In the genomic region with DNA sequence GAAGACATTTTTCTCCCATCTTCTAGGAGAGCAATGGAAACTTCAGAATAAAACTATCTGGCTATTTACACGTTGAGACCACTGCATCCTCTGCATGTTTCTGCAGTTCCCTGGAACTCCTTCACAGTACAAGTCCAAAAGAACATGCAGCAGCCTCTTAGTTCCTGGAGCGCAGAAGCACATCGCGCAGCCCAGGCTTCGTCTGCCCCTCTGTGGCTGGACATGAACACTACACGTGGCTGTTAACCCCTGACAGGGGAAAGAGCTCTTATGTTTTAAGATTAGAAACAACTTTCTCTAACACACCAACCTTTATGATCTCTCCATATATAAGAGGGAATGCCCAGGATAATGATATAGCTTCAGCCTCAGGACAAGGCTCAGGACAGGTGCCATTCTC, we compare ENCODE assay signal across 8 mouse cellular contexts.
A peak's percentile ranks its signal among the peaks of the same experiment; 100 is the strongest.
DNase-seq lines count a peak whose midpoint lies in the region; ATAC-seq and TF ChIP-seq lines count a peak whose summit lies in the region.

No protein-coding gene starts in this region.

- H3K9me3 ChIP-seq in embryonic facial prominence, embryonic 10.5 days: no peaks in the 10 kb centered on the region
- no peaks in the 10 kb centered on the region for H3K9me3 ChIP-seq in midbrain, postnatal 0 days (ENCODE audit: low read length)

- no peak overlapping the region for H3K27ac ChIP-seq in embryonic facial prominence, embryonic 10.5 days (replicated peaks)
- H3K27ac ChIP-seq in midbrain, postnatal 0 days (ENCODE audit: low read depth, low read length): no peak overlapping the region

- H3K4me1 ChIP-seq in embryonic facial prominence, embryonic 10.5 days: no peaks in the 10 kb centered on the region
- no peaks in the 10 kb centered on the region for H3K4me1 ChIP-seq in midbrain, postnatal 0 days (ENCODE audit: insufficient read depth, low read length)

- H3K4me2 ChIP-seq in midbrain, postnatal 0 days (ENCODE audit: low read depth, low read length, poor library complexity, severe bottlenecking): no peak overlapping the region

- H3K9ac ChIP-seq in midbrain, postnatal 0 days (replicated peaks; ENCODE audit: low read length, poor library complexity, severe bottlenecking): no peak overlapping the region

- no peak overlapping the region for H3K4me3 ChIP-seq in embryonic facial prominence, embryonic 10.5 days
- H3K4me3 ChIP-seq in midbrain, postnatal 0 days (ENCODE audit: low read depth, low read length): no peak overlapping the region

- no peaks in the 10 kb centered on the region for H3K36me3 ChIP-seq in embryonic facial prominence, embryonic 10.5 days (replicated peaks)
- no peaks in the 10 kb centered on the region for H3K36me3 ChIP-seq in midbrain, postnatal 0 days (ENCODE audit: insufficient read depth, low read length)

- ATAC-seq in midbrain, postnatal 0 days (ENCODE audit: low FRiP score): peak; percentile 83

- peak; percentile 90 for TF ChIP-seq CTCF in midbrain, postnatal 0 days (IDR thresholded peaks at IDR 0.05)

- intact Hi-C loops in heart, postnatal 14 days (cut with DNase I): loop anchor here (1.0 kb wide), 1 partner anchor 410 kb away; no protein-coding TSS in a partner anchor

- H3K27me3 ChIP-seq in embryonic facial prominence, embryonic 10.5 days (replicated peaks; ENCODE audit: low read depth, poor library complexity, severe bottlenecking): no peaks in the 10 kb centered on the region
- H3K27me3 ChIP-seq in midbrain, postnatal 0 days (ENCODE audit: insufficient read depth, low read length): no peaks in the 10 kb centered on the region

- 28% methylated on average over 6 of the region's 6 CpGs for WGBS in embryonic facial prominence, embryonic 10.5 days
- WGBS in midbrain, postnatal 0 days: 28% methylated on average over 6 of the region's 6 CpGs

- DNase-seq in heart, postnatal 14 days: peak; percentile 27 to 46
- no peak for DNase-seq in heart, adult 11 months
- peak; percentile 70 for DNase-seq in NIH3T3 (ENCODE audit: low read depth)
- peak; percentile 48 for DNase-seq in embryonic facial prominence, embryonic 10.5 days (ENCODE audit: low spot score)
- peak; percentile 6 for DNase-seq in kidney, postnatal 14 days
- DNase-seq in midbrain, postnatal 0 days (ENCODE audit: low spot score): peak; percentile 83
- no peak for DNase-seq in thymus, postnatal 0 days (ENCODE audit: low spot score)
- DNase-seq in lung, postnatal 36 days: no peak

Comparison
In these comparisons a context has a peak if more than half of its experiments do, and no peak if none do; other contexts are left out.
1. DNase-seq: peak in heart, postnatal 14 days (2 of 2), NIH3T3 (single experiment), embryonic facial prominence, embryonic 10.5 days (single experiment), kidney, postnatal 14 days (single experiment) and midbrain, postnatal 0 days (single experiment); none in heart, adult 11 months (single experiment), thymus, postnatal 0 days (single experiment) and lung, postnatal 36 days (single experiment).